Mouse (Mus musculus) lung, adult 2 months (tissue): ENCODE measurements at regions not wholly inside any gene's neighbourhood (a gene's known extent, or its start where the extent isn't known, plus 50 kb on each side); places are given as distances from the start of the nearest gene placed in this dataset.

Experiments
- CTCF ChIP-seq: fragments of 200-500 bp; IDR thresholded peaks from 2 replicates; pipeline ENCODE4 v1.5.1; 2011; ENCODE audit warnings: mild to moderate bottlenecking, low read length, control low read depth; ENCODE audit not compliant: insufficient read depth
- POLR2A ChIP-seq: fragments of 200-500 bp; IDR thresholded peaks from 2 replicates; pipeline ENCODE4 v1.6.1; 2011; ENCODE audit warnings: low read depth, mild to moderate bottlenecking, control low read depth, low read length, borderline replicate concordance; ENCODE audit errors: extremely low read depth

DNA sequence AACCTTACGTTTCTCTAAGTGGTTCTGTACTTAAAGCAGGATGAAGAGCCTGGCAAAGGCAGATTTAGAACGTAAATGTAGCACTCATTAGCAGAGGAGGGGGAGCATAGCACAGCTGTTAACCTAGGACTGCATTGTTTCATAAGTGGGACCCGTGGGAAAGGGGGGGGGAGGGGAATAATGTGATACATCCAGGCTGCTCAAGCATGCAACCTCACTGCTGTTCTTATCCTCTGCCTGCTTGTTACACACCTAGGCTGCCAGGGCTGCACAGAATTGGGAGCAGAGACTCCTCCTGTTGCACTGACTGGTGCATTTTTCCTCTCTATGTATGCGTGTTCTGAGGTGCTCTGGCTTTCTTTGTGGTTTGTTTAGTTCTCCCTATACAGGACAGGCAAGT lies 180.1 kb upstream of the Tac1 start:
- TF ChIP-seq POLR2A, result no peak
- no peak for TF ChIP-seq CTCF
